Mouse (Mus musculus) splenic B cell, adult 2 months (primary cell): ENCODE measurements around the gene Rims3.

Source experiments
- DNase-seq: peaks from one replicate; pipeline ENCODE4 v3.0.0-alpha.2; 2011; ENCODE audit warnings: low read depth, low spot score
- H3K27me3 ChIP-seq: 2 replicates; pipeline ENCODE4 v1.6.1; 2012; ENCODE audit warnings: mild to moderate bottlenecking, low read length, moderate library complexity, mixed read lengths; ENCODE audit not compliant: control insufficient read depth, poor library complexity, insufficient read depth, severe bottlenecking
- H3K36me3 ChIP-seq: 2 replicates; pipeline ENCODE4 v1.6.1; 2012; ENCODE audit warnings: mild to moderate bottlenecking, low read length, moderate library complexity, mixed read lengths; ENCODE audit not compliant: control insufficient read depth, poor library complexity, insufficient read depth, severe bottlenecking

The Rims3 gene

GRCm38 (mm10) chr4:120854588-120855319, at the start of gene Rims3:
Gene Rims3 (plus strand): TSS chr4:120854816.
- Histone ChIP-seq H3K27me3 (peaks cover 6% of the 10 kb centered on the region; the same call in 1 of the 2 replicates), H3K36me3 (no peaks in the 10 kb centered on the region)
- DNase-seq = peak; percentile 60

- no peak for DNase-seq
- Histone ChIP-seq H3K27me3 (no peaks in the 10 kb centered on the region), H3K36me3 (no peaks in the 10 kb centered on the region)
Observed at GRCm38 (mm10) chr4:120805816-120806215, 48.8 kb upstream of the Rims3 start.

- no peaks in the 10 kb centered on the region for H3K27me3 ChIP-seq
- no peaks in the 10 kb centered on the region for H3K36me3 ChIP-seq
- DNase-seq = no peak
Observed at GRCm38 (mm10) chr4:120813762-120814161, 40.9 kb upstream of the Rims3 start.

GRCm38 (mm10) chr4:120814171-120814570, 40.4 kb upstream of the Rims3 start:
- Histone ChIP-seq H3K36me3 (no peaks in the 10 kb centered on the region), H3K27me3 (no peaks in the 10 kb centered on the region)
- no peak for DNase-seq

- no peaks in the 10 kb centered on the region for H3K36me3 ChIP-seq
Observed at GRCm38 (mm10) chr4:120815163-120815562, 39.5 kb upstream of the Rims3 start.

GRCm38 (mm10) chr4:120815622-120816334, 38.8 kb upstream of the Rims3 start:
- no peaks in the 10 kb centered on the region for H3K36me3 ChIP-seq
- H3K27me3 ChIP-seq = no peaks in the 10 kb centered on the region
- peak; percentile 91 for DNase-seq

More at GRCm38 (mm10) chr4:120815163-120815562, 39.5 kb upstream of the Rims3 start:
- no peak for DNase-seq
- no peaks in the 10 kb centered on the region for H3K27me3 ChIP-seq

- Histone ChIP-seq H3K27me3 (no peaks in the 10 kb centered on the region), H3K36me3 (no peaks in the 10 kb centered on the region)
- DNase-seq = no peak
Observed at GRCm38 (mm10) chr4:120817002-120817774, 37.4 kb upstream of the Rims3 start.

GRCm38 (mm10) chr4:120817951-120818350, 36.7 kb upstream of the Rims3 start:
- Histone ChIP-seq H3K27me3 (no peaks in the 10 kb centered on the region), H3K36me3 (no peaks in the 10 kb centered on the region)
- no peak for DNase-seq

- no peak for DNase-seq
- Histone ChIP-seq H3K27me3 (no peaks in the 10 kb centered on the region), H3K36me3 (no peaks in the 10 kb centered on the region)
Observed at GRCm38 (mm10) chr4:120819296-120819695, 35.3 kb upstream of the Rims3 start.

GRCm38 (mm10) chr4:120819871-120820270, 34.7 kb upstream of the Rims3 start:
- no peaks in the 10 kb centered on the region for H3K36me3 ChIP-seq
- no peak for DNase-seq
- H3K27me3 ChIP-seq = no peaks in the 10 kb centered on the region

GRCm38 (mm10) chr4:120822191-120822911, 32.3 kb upstream of the Rims3 start:
- DNase-seq = no peak
- Histone ChIP-seq H3K27me3 (no peaks in the 10 kb centered on the region), H3K36me3 (no peaks in the 10 kb centered on the region)

GRCm38 (mm10) chr4:120825100-120825553, 29.5 kb upstream of the Rims3 start:
- peak; percentile 88 for DNase-seq
- Histone ChIP-seq H3K36me3 (no peaks in the 10 kb centered on the region), H3K27me3 (no peaks in the 10 kb centered on the region)

- peak; percentile 99 for DNase-seq
- no peaks in the 10 kb centered on the region for H3K36me3 ChIP-seq
- H3K27me3 ChIP-seq = no peaks in the 10 kb centered on the region
Observed at GRCm38 (mm10) chr4:120825577-120826326, 28.9 kb upstream of the Rims3 start.

- H3K27me3 ChIP-seq = no peaks in the 10 kb centered on the region
- DNase-seq = no peak
- no peaks in the 10 kb centered on the region for H3K36me3 ChIP-seq
Observed at GRCm38 (mm10) chr4:120826418-120826817, 28.2 kb upstream of the Rims3 start.
